Mouse (Mus musculus) hindbrain, embryonic 16.5 days (tissue): ENCODE measurements at regions not wholly inside any gene's neighbourhood (a gene's known extent, or its start where the extent isn't known, plus 50 kb on each side); places are given as distances from the start of the nearest gene placed in this dataset.

Experiments
- ATAC-seq: fragments of 200-750 bp; cut with Nextera tagmentation; 2 replicates; pipeline ENCODE4 v1.8.0; 2017; ENCODE audit warnings: moderate TSS enrichment, moderate library complexity
- H3K27ac ChIP-seq: fragments of 300-500 bp; sonication (generic); 2 replicates; pipeline ENCODE4 v1.5.1; 2014; ENCODE audit warnings: low read depth, mild to moderate bottlenecking, control low read depth, low read length, moderate library complexity
- H3K27me3 ChIP-seq: fragments of 300-500 bp; sonication (generic); replicated peaks from 2 replicates; pipeline ENCODE4 v1.6.1; 2014; ENCODE audit warnings: low read length; ENCODE audit not compliant: control insufficient read depth, insufficient read depth
- H3K36me3 ChIP-seq: fragments of 300-500 bp; sonication (generic); 2 replicates; pipeline ENCODE4 v1.6.1; 2014; ENCODE audit warnings: mild to moderate bottlenecking, low read length, moderate library complexity, mixed read lengths; ENCODE audit not compliant: control insufficient read depth, insufficient read depth
- H3K4me1 ChIP-seq: fragments of 300-500 bp; sonication (generic); 2 replicates; pipeline ENCODE4 v1.6.1; 2014; ENCODE audit warnings: low read depth, low read length; ENCODE audit not compliant: control insufficient read depth, insufficient read depth
- H3K4me2 ChIP-seq: fragments of 300-500 bp; sonication (generic); 2 replicates; pipeline ENCODE4 v1.6.1; 2014; ENCODE audit warnings: mild to moderate bottlenecking, low read length, control low read depth, moderate library complexity
- H3K4me3 ChIP-seq: fragments of 300-500 bp; sonication (generic); 2 replicates; pipeline ENCODE4 v1.5.1; 2014; ENCODE audit warnings: mild to moderate bottlenecking, low read length, control low read depth, moderate library complexity
- H3K9ac ChIP-seq: fragments of 300-500 bp; sonication (generic); 2 replicates; pipeline ENCODE4 v1.6.1; 2014; ENCODE audit warnings: low read depth, mild to moderate bottlenecking, control low read depth, low read length, moderate library complexity
- H3K9me3 ChIP-seq: fragments of 300-500 bp; sonication (generic); 2 replicates; pipeline ENCODE4 v1.6.1; 2014; ENCODE audit warnings: mild to moderate bottlenecking, low read length, moderate library complexity; ENCODE audit not compliant: control insufficient read depth
- WGBS: fragments of 180-500 bp; shearing (Covaris S2); extraction: QIAGEN DNeasy Blood & Tissue Kit; methylation state at CpG from one replicate; pipeline ENCODE4 v1.1.7; 2014; 5-methylcytosine and 5-hydroxymethylcytosine counted together

DNA sequence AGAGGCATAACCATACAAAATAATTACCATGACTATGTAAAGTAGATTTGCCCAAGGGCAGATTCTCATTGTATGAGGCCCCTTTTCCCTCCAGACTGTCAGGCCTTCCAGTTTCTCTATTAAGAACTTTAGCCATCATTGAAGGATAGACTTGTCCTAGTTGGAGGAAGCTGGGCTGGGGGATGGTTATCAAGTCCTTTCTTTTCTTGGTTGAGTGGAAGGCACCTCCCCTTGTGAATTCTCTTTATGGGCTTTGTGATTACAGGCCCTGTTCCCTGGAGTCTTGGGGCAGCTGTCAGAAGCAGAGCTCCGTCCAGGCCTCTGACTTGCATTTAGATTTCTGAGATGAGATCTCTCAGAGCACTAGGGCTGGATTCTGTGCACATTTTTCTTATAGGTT lies 198.3 kb upstream of the Defb41 start:
- WGBS = 36% methylated on average over 1 of the region's 1 CpGs
- ATAC-seq = peak; percentile 67
- H3K9ac ChIP-seq = no peak overlapping the region
- H3K4me3 ChIP-seq = no peak overlapping the region
- no peaks in the 10 kb centered on the region for H3K4me1 ChIP-seq
- H3K27ac ChIP-seq = no peak overlapping the region
- no peaks in the 10 kb centered on the region for H3K27me3 ChIP-seq
- H3K36me3 ChIP-seq = no peaks in the 10 kb centered on the region
- no peak overlapping the region for H3K4me2 ChIP-seq
- H3K9me3 ChIP-seq = no peaks in the 10 kb centered on the region

- Histone ChIP-seq H3K27me3 (no peaks in the 10 kb centered on the region), H3K36me3 (no peaks in the 10 kb centered on the region), H3K4me1 (peaks cover 2% of the 10 kb centered on the region; the same call in 1 of the 2 replicates), H3K9me3 (no peaks in the 10 kb centered on the region), H3K4me2 (no peak overlapping the region), H3K4me3 (no peak overlapping the region), H3K27ac (no peak overlapping the region), H3K9ac (no peak overlapping the region; the same call in 1 of the 2 replicates)
- WGBS = 17% methylated on average over 3 of the region's 3 CpGs
- peak; percentile 74 for ATAC-seq
Observed at GRCm38 (mm10) chr1:18416297-18416732, 151.4 kb upstream of the Defb41 start.

- no peak overlapping the region for H3K9ac ChIP-seq
- H3K27ac ChIP-seq = no peak overlapping the region
- no peaks in the 10 kb centered on the region for H3K9me3 ChIP-seq
- peak; percentile 42 for ATAC-seq
- H3K4me2 ChIP-seq = no peak overlapping the region
- no peak overlapping the region for H3K4me3 ChIP-seq
- H3K36me3 ChIP-seq = no peaks in the 10 kb centered on the region
- H3K4me1 ChIP-seq = peaks cover 2% of the 10 kb centered on the region; the same call in 1 of the 2 replicates
- WGBS = 10% methylated on average over 2 of the region's 2 CpGs
- no peaks in the 10 kb centered on the region for H3K27me3 ChIP-seq
Observed at GRCm38 (mm10) chr1:18415879-18416278, 150.9 kb upstream of the Defb41 start.

GRCm38 (mm10) chr1:18412746-18413145 lies 147.8 kb upstream of the Defb41 start:
- no peak overlapping the region for H3K27ac ChIP-seq
- peaks cover 2% of the 10 kb centered on the region; the same call in 1 of the 2 replicates for H3K4me1 ChIP-seq
- H3K27me3 ChIP-seq = no peaks in the 10 kb centered on the region
- WGBS = 64% methylated on average over 2 of the region's 2 CpGs
- H3K36me3 ChIP-seq = no peaks in the 10 kb centered on the region
- H3K4me3 ChIP-seq = no peak overlapping the region
- H3K9ac ChIP-seq = no peak overlapping the region
- H3K4me2 ChIP-seq = no peak overlapping the region
- H3K9me3 ChIP-seq = no peaks in the 10 kb centered on the region
- no peak for ATAC-seq

DNA sequence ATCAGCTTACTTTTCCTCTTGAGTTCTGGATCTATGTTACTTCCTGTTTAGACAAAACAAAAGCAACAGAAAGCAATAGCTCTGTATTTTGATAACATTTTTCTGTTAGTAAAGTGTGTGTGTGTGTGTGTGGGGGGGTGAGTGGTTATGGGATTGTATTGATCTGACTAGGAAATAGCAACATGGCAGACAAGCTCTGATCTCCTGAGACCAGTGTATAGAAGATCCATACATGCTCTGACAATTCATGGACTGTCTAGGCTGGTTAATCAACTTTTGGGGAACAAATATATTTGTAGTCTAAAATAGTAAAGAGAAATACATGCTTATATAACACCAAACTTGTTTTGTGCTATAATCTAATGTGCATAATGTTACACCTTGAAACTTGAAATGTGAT lies 124.7 kb upstream of the Defb41 start:
- no peak for ATAC-seq
- no peak overlapping the region for H3K4me2 ChIP-seq

GRCm38 (mm10) chr1:18384079-18384478 lies 119.1 kb upstream of the Defb41 start:
- H3K4me3 ChIP-seq = no peak overlapping the region
- H3K27ac ChIP-seq = no peak overlapping the region
- H3K9ac ChIP-seq = no peak overlapping the region
- H3K4me1 ChIP-seq = no peaks in the 10 kb centered on the region
- 65% methylated on average over 4 of the region's 4 CpGs for WGBS
- ATAC-seq = no peak
- H3K36me3 ChIP-seq = no peaks in the 10 kb centered on the region
- no peaks in the 10 kb centered on the region for H3K27me3 ChIP-seq
- no peak overlapping the region for H3K4me2 ChIP-seq
- H3K9me3 ChIP-seq = no peaks in the 10 kb centered on the region

More for the DNA sequence above, 124.7 kb upstream of the Defb41 start:
- Histone ChIP-seq H3K27me3 (no peaks in the 10 kb centered on the region), H3K9ac (no peak overlapping the region), H3K36me3 (no peaks in the 10 kb centered on the region), H3K4me1 (no peaks in the 10 kb centered on the region), H3K4me3 (no peak overlapping the region), H3K27ac (no peak overlapping the region), H3K9me3 (no peaks in the 10 kb centered on the region)

DNA sequence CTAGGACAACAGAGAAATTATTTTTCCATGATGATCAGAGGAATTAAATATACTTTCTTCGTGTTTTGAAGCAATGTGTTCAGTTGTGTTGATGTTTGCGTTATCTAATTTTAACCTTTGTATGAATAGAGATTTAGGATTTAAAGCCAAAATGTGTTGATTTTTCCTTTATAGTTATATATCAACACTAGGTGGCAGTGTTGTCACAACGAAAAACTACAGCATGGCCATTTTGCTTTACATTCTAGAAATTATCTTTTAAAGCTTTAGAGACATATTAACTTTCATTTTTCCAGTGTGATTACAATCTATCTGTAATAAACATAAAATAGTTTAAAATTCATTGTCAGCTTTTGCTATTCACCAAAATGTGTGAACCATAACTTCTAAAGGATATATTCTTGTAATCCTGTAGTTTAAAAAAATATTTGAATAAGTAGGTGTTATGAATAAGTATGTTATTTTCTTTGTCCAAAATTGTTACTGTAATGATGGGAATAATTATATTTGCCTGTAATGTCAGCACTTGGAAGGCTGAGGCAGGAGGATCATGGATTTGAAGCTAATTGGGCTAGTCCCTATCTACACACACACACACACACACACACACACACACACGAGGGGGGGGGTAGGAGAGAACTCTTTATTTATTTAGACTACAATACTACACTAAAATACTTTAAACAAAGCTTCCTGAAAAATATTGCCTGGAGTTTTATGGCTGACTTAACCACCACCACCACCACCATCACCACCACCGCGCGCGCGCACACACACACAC lies 95.2 kb upstream of the Defb41 start:
- H3K27ac ChIP-seq = no peak overlapping the region
- 67% methylated on average over 9 of the region's 9 CpGs for WGBS
- H3K36me3 ChIP-seq = no peaks in the 10 kb centered on the region
- H3K9ac ChIP-seq = no peak overlapping the region
- no peak for ATAC-seq
- H3K4me1 ChIP-seq = no peaks in the 10 kb centered on the region
- H3K9me3 ChIP-seq = no peaks in the 10 kb centered on the region
- H3K4me3 ChIP-seq = no peak overlapping the region
- no peaks in the 10 kb centered on the region for H3K27me3 ChIP-seq
- no peak overlapping the region for H3K4me2 ChIP-seq

- no peaks in the 10 kb centered on the region for H3K9me3 ChIP-seq
Observed at GRCm38 (mm10) chr1:18338871-18339270, 73.9 kb upstream of the Defb41 start.

More at GRCm38 (mm10) chr1:18338871-18339270, 73.9 kb upstream of the Defb41 start:
- Histone ChIP-seq H3K27me3 (no peaks in the 10 kb centered on the region), H3K4me2 (no peak overlapping the region), H3K9ac (no peak overlapping the region), H3K4me3 (no peak overlapping the region), H3K4me1 (no peaks in the 10 kb centered on the region), H3K27ac (no peak overlapping the region), H3K36me3 (no peaks in the 10 kb centered on the region)
- ATAC-seq = no peak
- 95% methylated on average over 1 of the region's 1 CpGs for WGBS
